ENCODE assay signal across 8 mouse cellular contexts in the genomic region with DNA sequence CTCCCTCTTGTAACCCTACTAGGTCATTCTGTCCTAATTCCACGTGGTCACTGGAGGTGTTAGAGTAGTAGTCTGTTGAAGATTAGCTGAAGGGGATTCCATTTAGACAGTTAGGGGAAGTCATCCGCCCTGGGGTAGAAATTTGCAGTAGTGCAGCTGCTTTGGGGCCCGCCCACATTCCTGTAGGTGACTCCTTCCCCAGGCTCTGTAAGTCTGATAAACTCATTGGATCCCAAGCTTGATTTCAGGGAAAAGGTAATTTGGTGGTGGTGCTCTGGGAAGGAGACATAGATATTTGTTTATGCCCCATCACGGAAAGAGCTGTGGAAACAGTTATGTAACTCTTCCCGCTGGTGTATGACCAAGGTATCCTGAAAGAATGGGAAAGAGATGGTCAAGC. TPM values are rescaled to one million over a fixed set of nuclear protein-coding genes. Genes with fewer than 3 reads are reported as not detected.
DNase-seq lines count a peak whose midpoint lies in the region; ATAC-seq lines count a peak whose summit lies in the region.

No protein-coding gene starts in this region.

- peak overlapping the region; percentile 81 for H3K4me3 ChIP-seq in heart, embryonic 10.5 days
- peak overlapping the region; percentile 84; the same call in 1 of the 2 replicates for H3K4me3 ChIP-seq in lung, embryonic 16.5 days (ENCODE audit: low read length)
- no peak overlapping the region for H3K4me3 ChIP-seq in hindbrain, embryonic 14.5 days (replicated peaks; ENCODE audit: low read length)
- no peak overlapping the region for H3K4me3 ChIP-seq in neural tube, embryonic 15.5 days (replicated peaks)

- peak overlapping the region; percentile 76 for H3K4me2 ChIP-seq in lung, embryonic 16.5 days (ENCODE audit: low read depth, low read length)
- H3K4me2 ChIP-seq in hindbrain, embryonic 14.5 days (replicated peaks): peak overlapping the region; percentile 91; the same call in 1 of the 2 replicates
- peak overlapping the region; percentile 95 for H3K4me2 ChIP-seq in neural tube, embryonic 15.5 days

- intact Hi-C loops in left cerebral cortex, postnatal 4 days (cut with DNase I): no loop called here

- no peaks in the 10 kb centered on the region for H3K27me3 ChIP-seq in heart, embryonic 10.5 days (ENCODE audit: insufficient read depth, poor library complexity, severe bottlenecking)
- H3K27me3 ChIP-seq in lung, embryonic 16.5 days (ENCODE audit: control insufficient read depth, insufficient read depth, low read depth, low read length): no peaks in the 10 kb centered on the region
- 0 out of 2 replicates have a peak, but pooled peaks cover 7% of the 10 kb centered on the region for H3K27me3 ChIP-seq in hindbrain, embryonic 14.5 days (ENCODE audit: control insufficient read depth, insufficient read depth, low read length)
- no peaks in the 10 kb centered on the region for H3K27me3 ChIP-seq in neural tube, embryonic 15.5 days (replicated peaks)

- 39% methylated on average over 5 of the region's 5 CpGs for WGBS in heart, embryonic 10.5 days
- 37% methylated on average over 5 of the region's 5 CpGs for WGBS in lung, embryonic 16.5 days
- 55% methylated on average over 5 of the region's 5 CpGs for WGBS in hindbrain, embryonic 14.5 days
- WGBS in neural tube, embryonic 15.5 days: 65% methylated on average over 5 of the region's 5 CpGs

- peak overlapping the region; percentile 100 for H3K9ac ChIP-seq in lung, embryonic 16.5 days (ENCODE audit: low read length)
- H3K9ac ChIP-seq in hindbrain, embryonic 14.5 days: no peak overlapping the region
- no peak overlapping the region for H3K9ac ChIP-seq in neural tube, embryonic 15.5 days (replicated peaks)

- DNase-seq in heart, embryonic 10.5 days (ENCODE audit: low spot score): no peak
- no peak for DNase-seq in heart, adult 8-10 months (ENCODE audit: low spot score)
- DNase-seq in lung, postnatal 4 days: no peak
- DNase-seq in hindbrain, embryonic 14.5 days (ENCODE audit: low spot score): no peak
- no peak for DNase-seq in left cerebral cortex, postnatal 4 days
- DNase-seq in ovary, postnatal 36 days (ENCODE audit: low spot score): no peak

- peaks cover 30% of the 10 kb centered on the region for H3K4me1 ChIP-seq in heart, embryonic 10.5 days
- H3K4me1 ChIP-seq in lung, embryonic 16.5 days (replicated peaks; ENCODE audit: control insufficient read depth, insufficient read depth, low read length): peaks cover 18% of the 10 kb centered on the region
- H3K4me1 ChIP-seq in hindbrain, embryonic 14.5 days (replicated peaks; ENCODE audit: control insufficient read depth, insufficient read depth, low read length): 0 out of 2 replicates have a peak, but pooled peaks cover 4% of the 10 kb centered on the region
- H3K4me1 ChIP-seq in neural tube, embryonic 15.5 days: peaks cover 18% of the 10 kb centered on the region; the same call in 1 of the 2 replicates

- no peaks in the 10 kb centered on the region; the same call in 1 of the 2 replicates for H3K9me3 ChIP-seq in heart, embryonic 10.5 days
- H3K9me3 ChIP-seq in lung, embryonic 16.5 days (ENCODE audit: control insufficient read depth, low read length): no peaks in the 10 kb centered on the region
- H3K9me3 ChIP-seq in hindbrain, embryonic 14.5 days (ENCODE audit: control insufficient read depth, low read length): no peaks in the 10 kb centered on the region
- H3K9me3 ChIP-seq in neural tube, embryonic 15.5 days (replicated peaks): 0 out of 2 replicates have a peak, but pooled peaks cover 3% of the 10 kb centered on the region

- peaks cover 3% of the 10 kb centered on the region; the same call in 1 of the 2 replicates for H3K36me3 ChIP-seq in heart, embryonic 10.5 days
- H3K36me3 ChIP-seq in lung, embryonic 16.5 days (ENCODE audit: control insufficient read depth, insufficient read depth, low read length): no peaks in the 10 kb centered on the region
- H3K36me3 ChIP-seq in hindbrain, embryonic 14.5 days (replicated peaks; ENCODE audit: control insufficient read depth, insufficient read depth): no peaks in the 10 kb centered on the region
- no peaks in the 10 kb centered on the region for H3K36me3 ChIP-seq in neural tube, embryonic 15.5 days

- peak overlapping the region; percentile 99 for H3K27ac ChIP-seq in heart, embryonic 10.5 days
- peak overlapping the region; percentile 100 for H3K27ac ChIP-seq in lung, embryonic 16.5 days (ENCODE audit: low read length)
- no peak overlapping the region for H3K27ac ChIP-seq in hindbrain, embryonic 14.5 days
- H3K27ac ChIP-seq in neural tube, embryonic 15.5 days (replicated peaks): no peak overlapping the region

- ATAC-seq in lung, embryonic 16.5 days (ENCODE audit: low read depth): no peak
- ATAC-seq in hindbrain, embryonic 14.5 days (ENCODE audit: low FRiP score): no peak
- ATAC-seq in neural tube, embryonic 15.5 days (ENCODE audit: low FRiP score): no peak

RNA-seq across cellular contexts. Expression of a gene that starts 0.5 kb away (rescaled TPM):
- 82.5 and 94.9 TPM in 2 replicates for polyA plus RNA-seq in heart, embryonic 10.5 days (2016; fragmentation: Nextera tagmentation; extraction: Ambion mirVana)
- 10 to 100 TPM; 42.6 to 46.1 (median 44.5) TPM for total RNA-seq in heart, adult 8-10 months (2022)
- polyA plus RNA-seq in lung, embryonic 16.5 days (2015; fragmentation: Nextera tagmentation; extraction: Ambion mirVana): 113 and 115 TPM in 2 replicates
- 28.1 and 28.8 TPM in 2 replicates for polyA plus RNA-seq in hindbrain, embryonic 14.5 days (2014; fragmentation: Nextera tagmentation; extraction: Ambion mirVana)
- 23.7 and 33.5 TPM in 2 replicates for polyA plus RNA-seq in neural tube, embryonic 15.5 days (2015; fragmentation: Nextera tagmentation; extraction: Ambion mirVana)
- 10 to 100 TPM; 25.6 to 26.8 TPM for total RNA-seq in left cerebral cortex, postnatal 4 days (2021)

Comparison
In these comparisons a context has a peak if more than half of its experiments do, and no peak if none do; other contexts are left out.
1. H3K27ac ChIP-seq: peak in heart, embryonic 10.5 days (single experiment) and lung, embryonic 16.5 days (single experiment); none in hindbrain, embryonic 14.5 days (single experiment) and neural tube, embryonic 15.5 days (single experiment).
2. H3K4me3 ChIP-seq: peak in heart, embryonic 10.5 days (single experiment) and lung, embryonic 16.5 days (single experiment); none in hindbrain, embryonic 14.5 days (single experiment) and neural tube, embryonic 15.5 days (single experiment).
3. Peak in every context shown above with its lines, with median percentiles within 50 percentile points of each other: H3K4me2 ChIP-seq.